Mouse (Mus musculus): ENCODE measurements around the gene Ubac2. TPM values are rescaled to one million over a fixed set of nuclear protein-coding genes. Genes with fewer than 3 reads are reported as not detected.

The Ubac2 gene
- polyA plus RNA-seq, 1 experiment: 1.3 TPM

- Histone ChIP-seq H3K4me1 (ENCODE audit: control insufficient read depth) (peaks cover 2% of the 10 kb centered on the region; the same call in 1 of the 2 replicates), H3K27me3 (ENCODE audit: control insufficient read depth) (no peaks in the 10 kb centered on the region), H3K9me3 (ENCODE audit: control insufficient read depth, low read length) (no peaks in the 10 kb centered on the region), H3K36me3 (ENCODE audit: control insufficient read depth) (peaks cover 24% of the 10 kb centered on the region), H3K4me3 (replicated peaks) (no peak overlapping the region)
- TF ChIP-seq GATA1 (IDR thresholded peaks at IDR 0.05; ENCODE audit: low read length) (no peak), TAL1 (IDR thresholded peaks at IDR 0.05; ENCODE audit: low read length) (no peak)
Observed at GRCm38 (mm10) chr14:121993616-121994015, 115.2 kb downstream of the Ubac2 start.

DNA sequence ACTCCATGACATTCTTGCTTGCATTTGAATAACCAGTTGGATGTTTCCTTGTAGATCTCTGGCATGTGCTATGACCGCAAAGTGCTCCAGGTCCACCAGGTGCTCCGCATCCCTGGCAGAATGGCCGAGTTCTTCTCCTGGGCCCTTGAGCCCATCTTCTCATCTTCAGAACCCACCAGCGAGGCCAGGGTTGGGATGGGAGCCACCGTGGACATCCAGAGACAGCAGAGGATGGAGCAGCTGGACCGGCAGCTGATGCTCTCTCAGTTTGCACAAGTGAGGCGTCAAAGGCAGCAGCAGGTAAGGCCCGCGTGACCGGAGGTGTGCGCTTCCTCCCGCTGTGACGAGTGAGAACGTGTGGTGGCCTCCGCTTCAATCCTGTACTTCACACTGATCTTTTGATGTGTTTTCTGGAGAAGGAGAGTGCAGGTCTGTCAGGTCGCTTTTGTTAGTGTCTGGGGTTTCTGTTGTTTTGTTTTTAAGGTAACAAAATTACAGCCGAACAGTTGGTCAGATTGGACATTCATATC, 115.8 kb downstream of the Ubac2 start:
- Histone ChIP-seq H3K36me3 (ENCODE audit: control insufficient read depth) (peaks cover 24% of the 10 kb centered on the region), H3K9me3 (ENCODE audit: control insufficient read depth, low read length) (no peaks in the 10 kb centered on the region), H3K4me1 (ENCODE audit: control insufficient read depth) (peaks cover 2% of the 10 kb centered on the region; the same call in 1 of the 2 replicates), H3K27me3 (ENCODE audit: control insufficient read depth) (no peaks in the 10 kb centered on the region), H3K4me3 (replicated peaks) (no peak overlapping the region)
- TF ChIP-seq TAL1 (IDR thresholded peaks at IDR 0.05; ENCODE audit: low read length) (no peak), GATA1 (IDR thresholded peaks at IDR 0.05; ENCODE audit: low read length) (no peak)

- TF ChIP-seq GATA1 (IDR thresholded peaks at IDR 0.05; ENCODE audit: low read length) (no peak), TAL1 (IDR thresholded peaks at IDR 0.05; ENCODE audit: low read length) (no peak)
- Histone ChIP-seq H3K36me3 (ENCODE audit: control insufficient read depth) (peaks cover 24% of the 10 kb centered on the region), H3K4me1 (ENCODE audit: control insufficient read depth) (peaks cover 2% of the 10 kb centered on the region; the same call in 1 of the 2 replicates), H3K9me3 (ENCODE audit: control insufficient read depth, low read length) (no peaks in the 10 kb centered on the region), H3K4me3 (replicated peaks) (no peak overlapping the region), H3K27me3 (ENCODE audit: control insufficient read depth) (no peaks in the 10 kb centered on the region)
Observed at GRCm38 (mm10) chr14:121994846-121995556, 116.6 kb downstream of the Ubac2 start.

DNA sequence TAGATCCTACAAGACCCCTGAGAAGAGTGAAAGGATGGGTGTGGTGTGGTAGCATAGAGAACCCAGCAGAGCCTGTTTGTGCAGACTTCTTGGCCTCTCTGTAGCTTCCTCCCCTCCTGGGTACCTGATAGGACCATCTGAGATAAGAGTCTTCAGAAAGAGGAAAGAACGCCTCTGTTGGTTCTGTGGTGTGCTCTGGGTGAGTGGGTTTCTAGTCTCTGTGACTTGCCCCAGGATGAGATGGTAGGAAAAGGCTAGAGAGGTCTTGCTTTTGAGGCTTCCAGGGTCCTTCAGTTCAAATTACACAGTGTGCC, 117.1 kb downstream of the Ubac2 start:
- peaks cover 2% of the 10 kb centered on the region; the same call in 1 of the 2 replicates for H3K4me1 ChIP-seq (ENCODE audit: control insufficient read depth)
- H3K27me3 ChIP-seq (ENCODE audit: control insufficient read depth): no peaks in the 10 kb centered on the region
- H3K9me3 ChIP-seq (ENCODE audit: control insufficient read depth, low read length): no peaks in the 10 kb centered on the region
- H3K4me3 ChIP-seq (replicated peaks): no peak overlapping the region
- TF ChIP-seq TAL1 (IDR thresholded peaks at IDR 0.05; ENCODE audit: low read length): no peak
- TF ChIP-seq GATA1 (IDR thresholded peaks at IDR 0.05; ENCODE audit: low read length): no peak
- H3K36me3 ChIP-seq (ENCODE audit: control insufficient read depth): peaks cover 26% of the 10 kb centered on the region

DNA sequence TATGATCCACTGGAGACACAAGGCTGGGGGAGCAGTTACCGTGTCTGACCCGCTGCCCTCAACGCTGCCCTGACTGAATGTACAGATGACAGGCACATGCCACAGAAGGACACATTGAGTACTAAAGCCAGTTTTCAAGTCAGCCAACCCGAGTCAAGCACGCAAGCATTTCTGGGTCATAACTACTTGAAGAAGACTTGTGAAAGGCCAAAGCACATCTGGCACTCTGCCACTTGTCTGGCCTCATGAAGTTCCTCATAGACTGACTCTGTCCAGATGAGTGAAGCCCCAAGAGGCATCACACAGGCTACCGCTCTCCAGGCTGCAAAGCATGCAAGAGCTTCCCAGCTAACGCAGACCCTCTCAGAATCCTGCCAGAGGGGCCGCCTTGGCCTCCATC, 118.4 kb downstream of the Ubac2 start:
- H3K27me3 ChIP-seq (ENCODE audit: control insufficient read depth): no peaks in the 10 kb centered on the region
- H3K4me1 ChIP-seq (ENCODE audit: control insufficient read depth): peaks cover 2% of the 10 kb centered on the region; the same call in 1 of the 2 replicates
- TF ChIP-seq GATA1 (IDR thresholded peaks at IDR 0.05; ENCODE audit: low read length) (no peak), TAL1 (IDR thresholded peaks at IDR 0.05; ENCODE audit: low read length) (no peak)
- no peaks in the 10 kb centered on the region for H3K9me3 ChIP-seq (ENCODE audit: control insufficient read depth, low read length)
- H3K4me3 ChIP-seq (replicated peaks): no peak overlapping the region
- H3K36me3 ChIP-seq (ENCODE audit: control insufficient read depth): peaks cover 24% of the 10 kb centered on the region

GRCm38 (mm10) chr14:121999455-121999854, 121.0 kb downstream of the Ubac2 start:
- Histone ChIP-seq H3K4me3 (replicated peaks) (no peak overlapping the region), H3K4me1 (ENCODE audit: control insufficient read depth) (peaks cover 12% of the 10 kb centered on the region), H3K9me3 (ENCODE audit: control insufficient read depth, low read length) (no peaks in the 10 kb centered on the region), H3K36me3 (ENCODE audit: control insufficient read depth) (peaks cover 24% of the 10 kb centered on the region), H3K27me3 (ENCODE audit: control insufficient read depth) (no peaks in the 10 kb centered on the region)
- TF ChIP-seq TAL1 (IDR thresholded peaks at IDR 0.05; ENCODE audit: low read length) (no peak), GATA1 (IDR thresholded peaks at IDR 0.05; ENCODE audit: low read length) (no peak)

DNA sequence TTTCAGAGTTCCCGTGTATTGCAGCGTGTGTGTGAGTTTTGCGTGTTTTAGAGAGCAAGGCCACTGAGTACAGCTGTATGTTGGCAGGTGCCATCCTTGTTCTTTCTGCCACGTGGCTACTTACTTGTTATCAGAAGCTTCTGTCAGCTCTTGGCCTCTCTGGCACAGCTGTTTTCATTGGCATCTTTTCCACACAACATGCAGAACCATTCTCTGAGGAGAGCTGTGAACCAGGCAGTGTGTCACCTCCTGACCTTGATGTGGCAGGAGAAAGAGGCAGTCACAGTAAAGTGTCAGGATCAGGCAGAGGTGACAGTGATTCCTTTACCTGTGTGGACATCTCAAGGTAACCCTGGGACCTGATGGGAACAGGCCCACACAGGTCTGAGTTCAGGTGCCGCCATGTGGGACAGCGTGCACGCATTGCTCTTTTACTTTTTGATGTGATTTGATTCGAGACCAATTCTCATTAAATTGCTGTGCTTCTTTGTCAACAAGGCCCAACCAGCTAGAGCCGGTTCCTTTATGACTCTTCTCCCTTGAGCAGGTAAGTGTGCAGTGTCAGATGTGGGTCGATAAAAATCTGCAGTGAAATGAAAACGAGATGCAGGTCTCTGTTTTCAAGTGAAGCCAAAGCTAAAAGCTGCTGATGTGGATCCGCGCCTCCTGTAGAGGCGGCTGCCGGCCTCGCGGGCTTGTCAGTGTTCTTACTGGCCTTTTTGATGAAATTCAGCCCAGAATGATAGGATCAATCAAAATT, 122.1 kb downstream of the Ubac2 start:
- Histone ChIP-seq H3K4me1 (ENCODE audit: control insufficient read depth) (peaks cover 10% of the 10 kb centered on the region), H3K4me3 (replicated peaks) (no peak overlapping the region), H3K27me3 (ENCODE audit: control insufficient read depth) (no peaks in the 10 kb centered on the region), H3K36me3 (ENCODE audit: control insufficient read depth) (peaks cover 18% of the 10 kb centered on the region), H3K9me3 (ENCODE audit: control insufficient read depth, low read length) (no peaks in the 10 kb centered on the region)
- no peak for TF ChIP-seq GATA1 (IDR thresholded peaks at IDR 0.05; ENCODE audit: low read length)
- TF ChIP-seq TAL1 (IDR thresholded peaks at IDR 0.05; ENCODE audit: low read length): no peak

DNA sequence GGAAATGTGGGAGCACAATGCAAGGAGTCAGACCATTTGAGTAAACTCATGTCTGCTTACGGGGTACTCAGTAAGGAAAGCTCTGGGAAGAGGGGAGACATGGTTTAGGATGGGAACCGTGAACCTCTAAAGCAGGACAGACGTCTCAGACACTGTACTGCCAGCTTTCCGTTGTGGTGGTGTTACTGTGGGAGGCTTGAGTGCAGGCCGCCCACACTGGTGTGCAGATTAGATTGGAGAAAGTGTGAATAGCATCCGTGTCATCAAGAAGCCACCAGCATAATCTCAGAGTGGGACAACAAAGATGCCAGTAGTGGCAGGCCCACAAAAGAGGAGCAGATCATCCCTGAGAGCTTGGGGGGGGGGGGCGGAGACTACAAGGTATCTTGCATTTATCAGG, 123.8 kb downstream of the Ubac2 start:
- Histone ChIP-seq H3K27me3 (ENCODE audit: control insufficient read depth) (no peaks in the 10 kb centered on the region), H3K9me3 (ENCODE audit: control insufficient read depth, low read length) (no peaks in the 10 kb centered on the region), H3K4me3 (replicated peaks) (no peak overlapping the region), H3K36me3 (ENCODE audit: control insufficient read depth) (peaks cover 11% of the 10 kb centered on the region), H3K4me1 (ENCODE audit: control insufficient read depth) (peaks cover 10% of the 10 kb centered on the region)
- TF ChIP-seq TAL1 (IDR thresholded peaks at IDR 0.05; ENCODE audit: low read length) (no peak), GATA1 (IDR thresholded peaks at IDR 0.05; ENCODE audit: low read length) (no peak)

DNA sequence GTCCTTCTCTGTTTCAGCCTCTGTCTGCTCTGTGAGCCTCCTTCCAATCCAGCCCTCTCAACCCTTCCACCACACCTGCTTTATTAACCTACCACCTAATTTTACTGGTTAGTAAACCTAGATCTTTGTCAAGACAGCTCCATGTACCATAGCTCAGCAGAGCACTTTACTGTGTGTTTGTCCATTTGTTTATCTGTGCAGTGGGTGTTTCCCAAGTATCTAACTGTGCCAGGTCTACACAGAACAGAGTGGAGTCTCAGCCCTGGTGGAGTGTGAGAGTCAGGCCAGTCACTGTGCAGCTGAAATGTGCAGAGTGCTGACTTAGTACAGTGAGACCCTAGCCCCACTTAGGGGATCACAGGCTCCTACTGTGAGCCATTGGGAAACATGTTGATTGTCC, 125.4 kb downstream of the Ubac2 start:
- TF ChIP-seq TAL1 (IDR thresholded peaks at IDR 0.05; ENCODE audit: low read length) (no peak), GATA1 (IDR thresholded peaks at IDR 0.05; ENCODE audit: low read length) (no peak)
- H3K36me3 ChIP-seq (ENCODE audit: control insufficient read depth): peaks cover 4% of the 10 kb centered on the region; the same call in 1 of the 2 replicates
- H3K9me3 ChIP-seq (ENCODE audit: control insufficient read depth, low read length): no peaks in the 10 kb centered on the region
- H3K4me3 ChIP-seq (replicated peaks): no peak overlapping the region
- no peaks in the 10 kb centered on the region for H3K27me3 ChIP-seq (ENCODE audit: control insufficient read depth)
- peaks cover 10% of the 10 kb centered on the region for H3K4me1 ChIP-seq (ENCODE audit: control insufficient read depth)
